Mouse (Mus musculus) thymus, postnatal 4 days (tissue): ENCODE results near the gene Etv4.
A peak's percentile ranks its signal among the peaks of the same experiment; 100 is the strongest.

Experiments
- DNase-seq: peaks from one replicate; pipeline ENCODE4 v3.0.0; 2021

The Etv4 gene

GRCm38 (mm10) chr11:101785852-101786205 lies 658 bp upstream of the Etv4 start:
- no peak for DNase-seq

- DNase-seq, result no peak
Observed at GRCm38 (mm10) chr11:101784488-101785142, 556 bp downstream of the Etv4 start.

- DNase-seq, result no peak
Observed at GRCm38 (mm10) chr11:101784072-101784471, 1.1 kb downstream of the Etv4 start.

- DNase-seq, result no peak
Observed at GRCm38 (mm10) chr11:101783584-101783983, 1.6 kb downstream of the Etv4 start.

- no peak for DNase-seq
Observed at GRCm38 (mm10) chr11:101783135-101783534, 2.0 kb downstream of the Etv4 start.

- DNase-seq, result no peak
Observed at GRCm38 (mm10) chr11:101776846-101777245, 8.3 kb downstream of the Etv4 start.

- no peak for DNase-seq
Observed at GRCm38 (mm10) chr11:101772449-101772848, 12.7 kb downstream of the Etv4 start.

- DNase-seq, result no peak
Observed at GRCm38 (mm10) chr11:101772027-101772426, 13.1 kb downstream of the Etv4 start.

GRCm38 (mm10) chr11:101770266-101770665 lies 14.9 kb downstream of the Etv4 start:
- no peak for DNase-seq

GRCm38 (mm10) chr11:101768721-101769120 lies 16.4 kb downstream of the Etv4 start:
- DNase-seq, result no peak

- no peak for DNase-seq
Observed at GRCm38 (mm10) chr11:101767326-101767725, 17.8 kb downstream of the Etv4 start.

GRCm38 (mm10) chr11:101764546-101764945 lies 20.6 kb downstream of the Etv4 start:
- no peak for DNase-seq

- no peak for DNase-seq
Observed at GRCm38 (mm10) chr11:101763723-101764122, 21.4 kb downstream of the Etv4 start.

- DNase-seq, result no peak
Observed at GRCm38 (mm10) chr11:101759530-101759929, 25.6 kb downstream of the Etv4 start.

- DNase-seq, result no peak
Observed at GRCm38 (mm10) chr11:101758431-101758830, 26.7 kb downstream of the Etv4 start.

- no peak for DNase-seq
Observed at GRCm38 (mm10) chr11:101757366-101757765, 27.8 kb downstream of the Etv4 start.

- no peak for DNase-seq
Observed at GRCm38 (mm10) chr11:101756616-101757015, 28.6 kb downstream of the Etv4 start.

- no peak for DNase-seq
Observed at GRCm38 (mm10) chr11:101733596-101733995, 51.6 kb downstream of the Etv4 start.

- DNase-seq, result peak; percentile 99
Observed at GRCm38 (mm10) chr11:101732518-101733440, 52.4 kb downstream of the Etv4 start, which contains the start of gene Dhx8. Gene Dhx8 (plus strand): TSS chr11:101732919.

- no peak for DNase-seq
Observed at GRCm38 (mm10) chr11:101729308-101729707, 55.9 kb downstream of the Etv4 start.

GRCm38 (mm10) chr11:101726765-101727164 lies 58.4 kb downstream of the Etv4 start:
- no peak for DNase-seq

- no peak for DNase-seq
Observed at GRCm38 (mm10) chr11:101725043-101725442, 60.1 kb downstream of the Etv4 start.

- no peak for DNase-seq
Observed at GRCm38 (mm10) chr11:101719986-101720520, 65.1 kb downstream of the Etv4 start.
